Mouse (Mus musculus) forebrain, embryonic 15.5 days (tissue): ENCODE measurements around the gene Synpo2. TPM values are rescaled to one million over a fixed set of nuclear protein-coding genes. Genes with fewer than 3 reads are reported as not detected.
A peak's percentile ranks its signal among the peaks of the same experiment; 100 is the strongest.

ENCODE experiments used
- ATAC-seq: fragments of 200-750 bp; cut with Nextera tagmentation; replicated peaks from 2 replicates; pipeline ENCODE4 v1.8.0; 2017; ENCODE audit warnings: mild to moderate bottlenecking, moderate TSS enrichment, moderate library complexity
- H3K27ac ChIP-seq: fragments of 300-500 bp; sonication (generic); replicated peaks from 2 replicates; pipeline ENCODE4 v1.5.1; 2015; ENCODE audit warnings: mild to moderate bottlenecking, inconsistent platforms
- H3K27me3 ChIP-seq: fragments of 300-500 bp; sonication (generic); 2 replicates; pipeline ENCODE4 v1.6.1; 2015; ENCODE audit warnings: inconsistent platforms
- H3K36me3 ChIP-seq: fragments of 300-500 bp; sonication (generic); 2 replicates; pipeline ENCODE4 v1.6.1; 2015; ENCODE audit warnings: mild to moderate bottlenecking, inconsistent platforms
- H3K4me1 ChIP-seq: fragments of 300-500 bp; sonication (generic); 2 replicates; pipeline ENCODE4 v1.6.1; 2015; ENCODE audit warnings: inconsistent platforms
- H3K4me2 ChIP-seq: fragments of 300-500 bp; sonication (generic); replicated peaks from 2 replicates; pipeline ENCODE4 v1.6.1; 2015; ENCODE audit warnings: mild to moderate bottlenecking, inconsistent platforms
- H3K4me3 ChIP-seq: fragments of 300-500 bp; sonication (generic); 2 replicates; pipeline ENCODE4 v1.5.1; 2015; ENCODE audit warnings: mild to moderate bottlenecking, inconsistent platforms
- H3K9ac ChIP-seq: fragments of 300-500 bp; sonication (generic); replicated peaks from 2 replicates; pipeline ENCODE4 v1.6.1; 2015; ENCODE audit warnings: mild to moderate bottlenecking, inconsistent platforms
- H3K9me3 ChIP-seq: fragments of 300-500 bp; sonication (generic); 2 replicates; pipeline ENCODE4 v1.6.1; 2016; ENCODE audit warnings: inconsistent platforms
- WGBS: fragments of 180-500 bp; shearing (Covaris S2); methylation state at CpG from one replicate; pipeline ENCODE4 v1.1.7; 2015; ENCODE audit warnings: mixed read lengths; 5-methylcytosine and 5-hydroxymethylcytosine counted together
- polyA plus RNA-seq: library from polyadenylated mRNA; unstranded; fragments of >200 nt; fragmentation: Nextera tagmentation; extraction: Ambion mirVana; gene quantifications from 2 replicates; pipeline ENCODE4 v1.2.1, GENCODE M21; 2015

Synpo2 gene
- polyA plus RNA-seq, 1 experiment from 2014 or later, result 1.7 TPM

DNA sequence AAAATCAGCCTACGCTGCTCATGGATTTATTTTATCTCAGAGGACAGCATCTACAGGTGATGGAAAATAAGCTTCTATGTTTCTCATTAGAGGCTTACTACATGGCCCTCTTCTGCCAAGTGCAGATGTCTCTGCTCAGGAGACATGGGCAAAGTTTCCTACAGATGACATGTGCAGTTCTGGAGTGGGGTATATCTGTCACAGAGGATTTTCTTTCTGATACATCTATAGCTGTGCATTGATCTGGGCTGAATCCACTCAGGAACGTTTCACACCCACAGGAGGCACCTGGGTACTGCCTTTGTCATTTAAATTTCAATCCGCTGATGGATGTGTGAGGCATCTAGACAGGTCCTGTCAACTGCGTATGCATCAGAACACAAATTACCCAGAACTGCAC is 42.2 kb downstream of the Synpo2 start:
- ATAC-seq, result 0 out of 2 replicates have a peak, but pooled peaks have one; percentile 35
- H3K9ac ChIP-seq, result no peak overlapping the region
- H3K9me3 ChIP-seq, result no peaks in the 10 kb centered on the region
- H3K4me2 ChIP-seq, result no peak overlapping the region
- H3K4me3 ChIP-seq, result no peak overlapping the region
- peaks cover 8% of the 10 kb centered on the region for H3K4me1 ChIP-seq
- WGBS, result 62% methylated on average over 4 of the region's 4 CpGs
- no peaks in the 10 kb centered on the region for H3K36me3 ChIP-seq
- no peaks in the 10 kb centered on the region for H3K27me3 ChIP-seq
- no peak overlapping the region for H3K27ac ChIP-seq

DNA sequence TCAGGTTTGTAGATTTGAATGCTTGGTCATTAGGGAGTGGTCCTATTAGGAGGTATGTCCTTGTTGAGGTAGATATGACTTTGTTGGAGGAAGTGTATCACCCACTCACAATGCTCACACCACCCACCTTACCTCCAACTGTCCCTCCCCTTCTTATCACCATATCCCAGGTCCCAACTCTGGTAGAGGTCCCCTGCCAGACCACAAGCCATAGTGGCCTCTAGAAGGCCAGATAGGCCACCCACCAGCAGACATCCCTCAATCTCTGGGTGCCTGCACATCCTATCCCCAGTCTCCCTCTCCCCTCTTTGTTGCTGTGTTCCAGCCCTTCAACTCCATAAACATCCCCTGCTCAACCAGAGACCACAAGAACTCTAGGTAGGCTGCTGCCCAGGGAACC is 44.3 kb downstream of the Synpo2 start:
- Histone ChIP-seq H3K4me2 (no peak overlapping the region), H3K4me3 (no peak overlapping the region)
- no peak for ATAC-seq

GRCm38 (mm10) chr3:123190329-123190728 is 45.6 kb downstream of the Synpo2 start:
- Histone ChIP-seq H3K4me3 (no peak overlapping the region), H3K4me2 (no peak overlapping the region), H3K27me3 (no peaks in the 10 kb centered on the region), H3K9me3 (no peaks in the 10 kb centered on the region), H3K4me1 (peaks cover 8% of the 10 kb centered on the region), H3K36me3 (no peaks in the 10 kb centered on the region), H3K9ac (no peak overlapping the region), H3K27ac (0 out of 2 replicates have a peak overlapping the region, but pooled peaks have one; percentile 23)
- ATAC-seq, result no peak
- WGBS, result 57% methylated on average over 6 of the region's 6 CpGs

More for the DNA sequence above, 44.3 kb downstream of the Synpo2 start:
- H3K9me3 ChIP-seq, result no peaks in the 10 kb centered on the region
- no peak overlapping the region for H3K9ac ChIP-seq
- H3K27me3 ChIP-seq, result no peaks in the 10 kb centered on the region
- H3K27ac ChIP-seq, result no peak overlapping the region
- H3K4me1 ChIP-seq, result peaks cover 8% of the 10 kb centered on the region
- no peaks in the 10 kb centered on the region for H3K36me3 ChIP-seq

DNA sequence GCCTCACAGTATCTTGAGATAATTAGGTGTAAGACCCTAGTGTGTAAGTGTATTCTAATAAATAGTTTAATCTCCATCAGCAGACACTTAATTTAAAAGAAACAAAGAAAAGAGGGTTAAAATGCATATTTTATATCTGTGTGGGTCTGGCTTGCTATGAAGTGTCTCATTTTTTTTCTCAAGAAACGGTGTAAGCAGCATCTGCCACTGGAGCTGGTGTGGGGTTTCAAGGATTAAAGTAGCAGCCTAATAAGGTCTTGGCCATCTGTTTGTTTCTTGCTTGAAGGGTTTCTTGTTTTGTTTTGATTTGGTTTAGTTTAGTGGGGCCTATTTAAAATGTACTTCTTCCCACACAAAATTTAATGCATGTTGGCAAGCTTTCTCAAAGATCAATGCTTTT is 46.1 kb downstream of the Synpo2 start:
- 36% methylated on average over 1 of the region's 1 CpGs for WGBS
- Histone ChIP-seq H3K27me3 (no peaks in the 10 kb centered on the region), H3K27ac (0 out of 2 replicates have a peak overlapping the region, but pooled peaks have one; percentile 23), H3K9ac (no peak overlapping the region), H3K4me2 (no peak overlapping the region), H3K9me3 (no peaks in the 10 kb centered on the region), H3K4me3 (no peak overlapping the region), H3K4me1 (peaks cover 8% of the 10 kb centered on the region), H3K36me3 (no peaks in the 10 kb centered on the region)
- ATAC-seq, result peak; percentile 71

- no peaks in the 10 kb centered on the region for H3K27me3 ChIP-seq
- 87% methylated on average over 12 of the region's 12 CpGs for WGBS
- no peak overlapping the region for H3K4me2 ChIP-seq
- H3K4me3 ChIP-seq, result no peak overlapping the region
- no peak for ATAC-seq
- no peak overlapping the region for H3K27ac ChIP-seq
- no peaks in the 10 kb centered on the region for H3K9me3 ChIP-seq
- no peaks in the 10 kb centered on the region for H3K36me3 ChIP-seq
- peaks cover 8% of the 10 kb centered on the region for H3K4me1 ChIP-seq
- no peak overlapping the region for H3K9ac ChIP-seq
These were observed 47.2 kb downstream of the Synpo2 start for GRCm38 (mm10) chr3:123188616-123189230.

DNA sequence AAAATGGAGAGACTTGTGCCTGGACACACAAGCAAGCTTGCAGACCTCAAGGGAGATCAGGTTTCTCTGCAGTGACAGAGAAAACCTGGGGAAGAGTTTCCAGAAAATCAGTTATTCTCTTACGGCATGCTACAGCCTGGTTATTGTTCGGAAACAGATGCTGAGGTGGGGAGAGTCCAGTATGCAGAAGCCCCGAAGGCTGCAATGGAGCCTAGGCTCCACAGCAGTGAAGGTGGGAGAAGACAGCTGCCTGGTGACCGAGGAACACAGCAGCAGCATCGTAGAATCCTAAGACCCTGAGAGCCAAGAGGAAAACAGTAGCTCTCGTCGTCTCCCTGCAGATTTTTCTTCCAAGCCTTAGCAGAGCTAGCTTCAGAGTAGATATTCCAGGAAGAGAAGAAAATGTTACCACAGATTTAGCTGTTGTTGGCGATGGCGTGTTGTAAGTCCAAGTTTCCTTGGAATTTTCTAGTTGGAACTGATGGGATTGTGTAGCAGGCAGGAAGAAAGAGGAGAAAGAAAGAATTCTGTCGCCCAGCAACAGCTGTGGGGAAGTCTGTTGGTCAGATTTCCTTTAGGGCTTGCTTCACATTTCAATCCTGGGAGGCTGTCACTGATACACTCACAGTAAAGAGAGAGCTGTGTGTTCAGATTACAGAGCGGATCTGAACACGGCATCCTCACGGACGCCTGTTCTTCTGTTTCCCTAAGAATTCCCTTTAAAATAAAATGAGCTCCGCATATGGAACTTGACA is 48.4 kb downstream of the Synpo2 start:
- H3K36me3 ChIP-seq, result no peaks in the 10 kb centered on the region
- H3K4me2 ChIP-seq, result no peak overlapping the region
- peaks cover 8% of the 10 kb centered on the region for H3K4me1 ChIP-seq
- H3K9me3 ChIP-seq, result no peaks in the 10 kb centered on the region
- no peak overlapping the region for H3K27ac ChIP-seq
- WGBS, result 84% methylated on average over 15 of the region's 15 CpGs
- ATAC-seq, result no peak
- H3K4me3 ChIP-seq, result no peak overlapping the region
- no peaks in the 10 kb centered on the region for H3K27me3 ChIP-seq
- no peak overlapping the region for H3K9ac ChIP-seq

DNA sequence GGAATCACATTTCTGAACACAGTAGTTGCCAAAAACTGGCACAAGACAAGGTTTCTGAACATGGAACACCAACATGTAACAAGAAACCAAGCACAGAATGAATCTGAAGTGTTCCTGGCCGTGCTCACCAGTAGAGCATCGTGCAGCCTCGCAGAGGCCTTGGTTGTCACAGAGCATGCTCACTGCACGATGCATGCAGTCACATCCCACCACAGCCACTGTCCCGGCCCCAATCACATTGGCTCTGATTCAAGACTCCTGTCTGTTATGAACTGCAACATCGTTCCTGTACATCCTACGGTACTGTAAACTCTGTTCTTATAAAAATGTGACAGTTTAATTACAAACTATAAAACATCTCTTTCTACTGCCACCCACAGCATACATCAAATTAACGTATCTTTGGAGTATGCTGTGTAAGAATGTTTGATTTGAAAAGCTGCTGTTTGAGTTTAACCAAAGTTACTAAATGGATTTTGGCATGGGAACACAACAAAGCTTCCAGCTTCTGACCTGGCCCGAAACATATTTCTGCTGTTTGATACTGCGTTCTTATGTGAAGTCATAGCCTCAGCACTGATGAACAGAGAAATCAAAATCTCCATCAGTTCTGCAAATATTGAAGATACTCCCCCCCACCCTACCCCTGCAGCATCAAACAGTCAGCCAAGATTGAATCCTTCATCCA is 50.6 kb downstream of the Synpo2 start:
- no peaks in the 10 kb centered on the region for H3K27me3 ChIP-seq
- H3K36me3 ChIP-seq, result no peaks in the 10 kb centered on the region
- WGBS, result 83% methylated on average over 10 of the region's 10 CpGs
- no peak overlapping the region for H3K4me3 ChIP-seq
- peaks cover 7% of the 10 kb centered on the region for H3K4me1 ChIP-seq
- H3K4me2 ChIP-seq, result no peak overlapping the region
- no peaks in the 10 kb centered on the region for H3K9me3 ChIP-seq
- H3K9ac ChIP-seq, result no peak overlapping the region
- no peak overlapping the region for H3K27ac ChIP-seq
- ATAC-seq, result no peak

DNA sequence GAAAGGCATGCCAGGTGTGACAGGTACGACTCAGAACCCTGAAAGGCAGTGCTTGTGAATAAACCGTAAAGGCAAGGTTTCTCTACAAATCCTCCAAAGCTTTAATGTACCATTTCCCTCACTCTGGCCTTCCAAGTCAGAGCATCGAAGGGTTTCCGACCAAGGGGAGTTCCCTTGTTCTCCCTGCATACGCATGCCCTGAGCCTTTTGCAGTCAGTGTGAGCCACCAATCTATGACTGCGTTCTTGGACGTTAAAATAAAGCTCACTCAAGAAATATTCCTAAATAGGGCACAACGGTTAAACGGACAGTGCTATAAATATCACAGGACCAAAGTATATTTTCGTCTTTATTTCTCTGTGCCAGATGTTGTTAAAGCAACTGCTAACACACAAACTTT is 51.7 kb downstream of the Synpo2 start:
- Histone ChIP-seq H3K27ac (no peak overlapping the region), H3K4me3 (no peak overlapping the region), H3K9me3 (no peaks in the 10 kb centered on the region), H3K4me1 (no peaks in the 10 kb centered on the region), H3K27me3 (no peaks in the 10 kb centered on the region), H3K4me2 (no peak overlapping the region), H3K36me3 (no peaks in the 10 kb centered on the region), H3K9ac (no peak overlapping the region)
- WGBS, result 91% methylated on average over 10 of the region's 10 CpGs
- ATAC-seq, result no peak

GRCm38 (mm10) chr3:123179508-123179907 is 56.4 kb downstream of the Synpo2 start:
- no peak overlapping the region for H3K4me2 ChIP-seq
- WGBS, result 83% methylated on average over 8 of the region's 8 CpGs
- no peaks in the 10 kb centered on the region for H3K36me3 ChIP-seq
- no peaks in the 10 kb centered on the region for H3K9me3 ChIP-seq
- no peaks in the 10 kb centered on the region for H3K4me1 ChIP-seq
- H3K9ac ChIP-seq, result no peak overlapping the region
- H3K4me3 ChIP-seq, result no peak overlapping the region
- H3K27ac ChIP-seq, result no peak overlapping the region
- H3K27me3 ChIP-seq, result no peaks in the 10 kb centered on the region
- ATAC-seq, result no peak

DNA sequence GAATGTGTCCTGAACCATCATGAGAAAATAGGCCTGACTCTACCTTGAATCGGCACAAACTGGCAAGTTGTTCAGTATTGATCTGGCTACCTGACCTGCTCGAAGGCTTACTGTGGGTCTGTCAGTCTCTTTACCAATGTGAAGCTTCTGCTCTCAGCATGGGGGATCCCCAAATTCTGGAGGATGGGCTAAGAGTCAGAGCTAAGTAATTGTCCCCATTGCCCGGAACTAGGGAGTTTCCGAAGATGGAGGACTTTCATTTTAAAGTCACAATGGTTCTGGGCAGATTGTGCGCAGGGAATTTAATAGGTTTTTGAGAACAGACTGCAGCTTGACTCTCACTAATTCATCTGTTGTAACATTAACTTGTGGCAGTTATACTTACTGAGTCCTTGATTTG is 56.9 kb downstream of the Synpo2 start:
- H3K4me2 ChIP-seq, result no peak overlapping the region
- no peaks in the 10 kb centered on the region for H3K27me3 ChIP-seq
- no peaks in the 10 kb centered on the region for H3K9me3 ChIP-seq
- no peak overlapping the region for H3K9ac ChIP-seq
- no peak overlapping the region for H3K4me3 ChIP-seq
- no peak overlapping the region for H3K27ac ChIP-seq
- no peak for ATAC-seq
- WGBS, result 83% methylated on average over 5 of the region's 5 CpGs
- H3K36me3 ChIP-seq, result no peaks in the 10 kb centered on the region
- no peaks in the 10 kb centered on the region for H3K4me1 ChIP-seq

GRCm38 (mm10) chr3:123178420-123178819 is 57.5 kb downstream of the Synpo2 start:
- H3K4me1 ChIP-seq, result no peaks in the 10 kb centered on the region
- H3K9ac ChIP-seq, result no peak overlapping the region
- WGBS, result 79% methylated on average over 4 of the region's 4 CpGs
- H3K36me3 ChIP-seq, result no peaks in the 10 kb centered on the region
- no peaks in the 10 kb centered on the region for H3K27me3 ChIP-seq
- no peak overlapping the region for H3K4me2 ChIP-seq
- H3K27ac ChIP-seq, result no peak overlapping the region
- H3K9me3 ChIP-seq, result no peaks in the 10 kb centered on the region
- no peak for ATAC-seq
- no peak overlapping the region for H3K4me3 ChIP-seq
